Mouse (Mus musculus): ENCODE data around the gene Tmem131. TPM values are rescaled to one million over a fixed set of nuclear protein-coding genes. Genes with fewer than 3 reads are reported as not detected.

The Tmem131 gene
- polyA plus RNA-seq, 1 experiment from 2014 or later, result 13.1 TPM

DNA sequence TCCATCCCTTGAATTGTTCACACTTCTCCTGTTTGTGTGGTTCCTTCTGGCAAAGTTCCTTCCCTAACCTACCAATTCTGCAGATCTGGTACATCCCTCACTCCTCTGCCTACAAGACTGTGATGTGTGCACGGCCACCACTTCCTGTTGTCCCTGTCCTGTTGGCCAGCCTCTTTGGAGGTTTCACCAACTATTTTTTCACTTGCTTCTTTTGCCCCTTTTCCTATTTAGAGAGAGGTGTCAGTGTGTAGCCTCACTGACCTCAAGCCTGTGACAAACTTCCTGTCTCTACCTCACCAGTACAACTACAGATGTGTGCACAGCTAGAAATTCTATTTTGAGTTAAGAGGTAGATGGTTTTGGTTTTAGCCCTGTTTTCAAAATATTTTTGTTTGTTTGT, 136.4 kb downstream of the Tmem131 start:
- Histone ChIP-seq H3K27me3 (ENCODE audit: control insufficient read depth, insufficient read depth, low read length) (no peaks in the 10 kb centered on the region), H3K4me3 (replicated peaks; ENCODE audit: low read length) (no peak overlapping the region), H3K9me3 (replicated peaks; ENCODE audit: control insufficient read depth, low read length) (no peaks in the 10 kb centered on the region), H3K4me1 (ENCODE audit: control insufficient read depth, insufficient read depth, low read length) (no peaks in the 10 kb centered on the region), H3K9ac (ENCODE audit: low read length) (no peak overlapping the region), H3K36me3 (ENCODE audit: control insufficient read depth, insufficient read depth, low read length) (peaks cover 29% of the 10 kb centered on the region), H3K4me2 (ENCODE audit: low read depth, low read length) (no peak overlapping the region), H3K27ac (ENCODE audit: low read length) (no peak overlapping the region)
- 89% methylated on average over 1 of the region's 1 CpGs for WGBS
- no peak for ATAC-seq (ENCODE audit: insufficient read depth, low FRiP score)

DNA sequence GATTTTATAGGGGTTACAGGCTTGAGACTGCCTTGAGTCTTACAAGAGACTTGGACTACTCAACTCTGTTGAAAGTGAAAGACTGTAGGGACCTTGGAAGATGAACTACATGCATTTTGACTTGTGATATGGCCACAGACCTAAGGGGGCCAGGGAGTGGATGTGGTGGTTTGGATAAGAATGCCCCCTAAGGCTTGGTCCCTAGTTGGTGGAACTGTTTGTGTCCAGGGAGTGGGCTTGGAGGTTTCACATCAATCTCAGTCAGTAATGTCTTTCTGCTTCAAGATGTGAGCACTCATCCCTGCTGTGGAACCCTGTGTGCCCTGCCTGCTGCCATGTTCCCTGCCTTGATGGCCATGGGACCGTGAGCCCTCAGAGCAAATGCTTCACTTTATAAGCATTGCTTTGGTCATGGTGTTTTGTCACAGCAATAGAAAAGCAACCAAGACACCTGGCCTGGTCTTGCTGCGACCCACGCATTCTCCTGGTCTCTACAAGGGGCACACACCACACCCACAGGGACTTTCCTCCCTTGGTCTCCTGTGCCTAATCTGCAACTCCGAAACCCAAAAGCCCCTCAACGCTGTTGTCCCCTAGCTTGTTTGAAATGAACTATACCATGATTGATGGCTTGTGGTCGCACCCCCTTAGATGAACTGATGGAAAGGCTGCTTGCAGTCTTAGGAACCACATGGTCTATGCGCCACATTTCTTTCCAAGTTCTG, 137.1 kb downstream of the Tmem131 start:
- peaks cover 33% of the 10 kb centered on the region for H3K36me3 ChIP-seq (ENCODE audit: control insufficient read depth, insufficient read depth, low read length)
- H3K4me1 ChIP-seq (ENCODE audit: control insufficient read depth, insufficient read depth, low read length), result no peaks in the 10 kb centered on the region
- no peak overlapping the region for H3K9ac ChIP-seq (ENCODE audit: low read length)
- ATAC-seq (ENCODE audit: insufficient read depth, low FRiP score), result no peak
- no peak overlapping the region for H3K27ac ChIP-seq (ENCODE audit: low read length)
- no peak overlapping the region for H3K4me3 ChIP-seq (replicated peaks; ENCODE audit: low read length)
- no peak overlapping the region for H3K4me2 ChIP-seq (ENCODE audit: low read depth, low read length)
- WGBS, result 93% methylated on average over 7 of the region's 7 CpGs
- H3K27me3 ChIP-seq (ENCODE audit: control insufficient read depth, insufficient read depth, low read length), result no peaks in the 10 kb centered on the region
- H3K9me3 ChIP-seq (replicated peaks; ENCODE audit: control insufficient read depth, low read length), result no peaks in the 10 kb centered on the region

DNA sequence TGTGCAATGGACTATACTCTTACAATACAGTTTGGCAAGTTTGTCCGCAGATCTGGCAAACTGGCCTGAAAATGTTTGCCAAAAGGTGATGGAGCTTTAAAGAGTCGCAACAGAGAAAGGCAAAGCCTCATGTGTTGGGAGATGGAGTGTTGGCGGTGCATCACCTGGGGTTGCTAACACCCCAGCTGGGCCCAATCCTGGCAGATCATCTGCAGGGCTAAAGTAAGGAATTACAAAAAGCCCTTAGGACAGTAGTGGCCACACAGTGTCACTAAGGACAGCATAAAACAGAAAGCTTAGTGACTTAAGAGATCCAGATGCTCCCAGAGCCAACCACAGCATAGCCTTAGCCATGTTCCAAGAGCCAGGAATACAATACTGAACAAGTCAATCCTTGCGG, 138.6 kb downstream of the Tmem131 start:
- no peak overlapping the region for H3K27ac ChIP-seq (ENCODE audit: low read length)
- H3K9me3 ChIP-seq (replicated peaks; ENCODE audit: control insufficient read depth, low read length), result no peaks in the 10 kb centered on the region
- H3K4me2 ChIP-seq (ENCODE audit: low read depth, low read length), result no peak overlapping the region
- ATAC-seq (ENCODE audit: insufficient read depth, low FRiP score), result no peak
- no peak overlapping the region for H3K4me3 ChIP-seq (replicated peaks; ENCODE audit: low read length)
- H3K4me1 ChIP-seq (ENCODE audit: control insufficient read depth, insufficient read depth, low read length), result no peaks in the 10 kb centered on the region
- H3K27me3 ChIP-seq (ENCODE audit: control insufficient read depth, insufficient read depth, low read length), result no peaks in the 10 kb centered on the region
- H3K9ac ChIP-seq (ENCODE audit: low read length), result no peak overlapping the region
- H3K36me3 ChIP-seq (ENCODE audit: control insufficient read depth, insufficient read depth, low read length), result peaks cover 30% of the 10 kb centered on the region
- 92% methylated on average over 4 of the region's 4 CpGs for WGBS

DNA sequence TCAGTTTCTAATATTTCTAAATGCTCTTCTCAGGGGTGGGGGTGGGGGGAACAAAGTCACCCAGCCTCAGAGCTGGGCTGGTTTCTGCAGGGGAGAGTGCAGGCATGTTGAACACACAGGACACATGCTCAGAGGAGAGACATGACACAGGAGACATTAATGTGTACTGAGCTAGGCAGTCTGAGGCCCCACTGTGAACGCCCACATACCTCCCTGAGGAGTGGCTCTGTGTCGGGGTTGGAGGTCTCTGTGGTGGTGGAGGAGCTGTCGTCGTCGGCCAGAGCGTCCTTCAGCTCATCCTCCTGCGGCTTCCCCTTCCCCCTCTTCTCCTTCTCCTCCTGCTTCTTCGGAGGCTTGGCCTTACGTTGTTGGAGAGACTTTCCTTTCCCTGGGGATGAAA, 139.2 kb downstream of the Tmem131 start:
- Histone ChIP-seq H3K9me3 (replicated peaks; ENCODE audit: control insufficient read depth, low read length) (no peaks in the 10 kb centered on the region), H3K27ac (ENCODE audit: low read length) (no peak overlapping the region), H3K4me3 (replicated peaks; ENCODE audit: low read length) (no peak overlapping the region), H3K4me1 (ENCODE audit: control insufficient read depth, insufficient read depth, low read length) (no peaks in the 10 kb centered on the region), H3K9ac (ENCODE audit: low read length) (no peak overlapping the region), H3K27me3 (ENCODE audit: control insufficient read depth, insufficient read depth, low read length) (no peaks in the 10 kb centered on the region), H3K36me3 (ENCODE audit: control insufficient read depth, insufficient read depth, low read length) (peaks cover 36% of the 10 kb centered on the region), H3K4me2 (ENCODE audit: low read depth, low read length) (no peak overlapping the region)
- no peak for ATAC-seq (ENCODE audit: insufficient read depth, low FRiP score)
- 75% methylated on average over 9 of the region's 9 CpGs for WGBS

DNA sequence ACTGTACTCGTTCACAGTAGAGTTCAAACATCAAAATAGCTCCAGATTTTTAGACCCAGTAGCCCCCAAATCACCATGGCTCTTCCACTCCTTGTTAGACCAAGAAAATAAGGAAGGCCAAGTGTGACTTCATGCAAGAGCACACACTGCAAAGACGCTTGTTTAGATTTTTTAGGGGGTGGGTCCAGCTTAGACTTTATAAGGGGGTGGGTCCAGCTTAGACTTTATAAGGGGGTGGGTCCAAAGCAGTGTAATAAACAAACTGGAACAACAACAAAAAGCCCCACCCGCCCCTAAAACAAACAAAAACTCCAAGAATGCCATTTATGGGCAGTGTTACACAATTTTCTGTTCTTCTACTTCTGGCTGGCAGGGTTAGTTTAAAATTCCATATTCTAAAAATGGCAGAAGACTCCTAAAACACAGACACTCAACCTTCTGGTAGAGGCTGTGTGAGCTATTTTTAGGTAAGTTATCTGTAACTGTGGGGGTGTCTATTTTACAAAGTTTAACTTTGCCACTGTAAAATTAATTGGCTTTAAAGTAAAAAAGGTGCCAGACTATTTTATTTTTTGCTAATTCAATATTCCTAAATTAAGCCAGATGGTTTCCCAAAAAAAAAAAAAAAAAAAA, 143.0 kb downstream of the Tmem131 start:
- Histone ChIP-seq H3K4me1 (ENCODE audit: control insufficient read depth, insufficient read depth, low read length) (no peaks in the 10 kb centered on the region), H3K4me3 (replicated peaks; ENCODE audit: low read length) (no peak overlapping the region), H3K27ac (ENCODE audit: low read length) (0 out of 2 replicates have a peak overlapping the region, but pooled peaks have one; percentile 27), H3K9ac (ENCODE audit: low read length) (no peak overlapping the region), H3K36me3 (ENCODE audit: control insufficient read depth, insufficient read depth, low read length) (peaks cover 44% of the 10 kb centered on the region), H3K9me3 (replicated peaks; ENCODE audit: control insufficient read depth, low read length) (no peaks in the 10 kb centered on the region), H3K4me2 (ENCODE audit: low read depth, low read length) (no peak overlapping the region), H3K27me3 (ENCODE audit: control insufficient read depth, insufficient read depth, low read length) (no peaks in the 10 kb centered on the region)
- WGBS, result 71% methylated on average over 3 of the region's 3 CpGs
- ATAC-seq (ENCODE audit: insufficient read depth, low FRiP score), result no peak

DNA sequence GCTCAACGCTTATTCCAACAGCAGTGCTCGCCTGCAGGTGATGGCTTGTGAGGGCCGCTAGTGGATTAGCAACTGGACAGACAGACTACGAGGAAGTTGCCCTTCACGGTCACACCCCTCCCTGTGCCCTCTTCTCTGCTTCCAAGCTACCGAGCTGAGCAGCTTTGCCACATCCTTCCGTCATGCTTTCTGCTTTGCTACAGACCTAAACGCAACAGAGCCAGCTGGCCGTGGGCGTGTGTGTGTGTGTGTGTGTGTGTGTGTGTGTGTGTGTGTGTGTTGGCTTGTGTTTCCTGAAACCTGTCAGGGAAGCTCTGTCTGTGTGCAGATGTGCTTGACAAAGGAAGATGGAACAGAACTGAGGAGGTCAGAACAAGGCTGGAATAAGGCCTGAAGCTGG, 146.0 kb downstream of the Tmem131 start:
- H3K9me3 ChIP-seq (replicated peaks; ENCODE audit: control insufficient read depth, low read length), result no peaks in the 10 kb centered on the region
- WGBS, result 69% methylated on average over 10 of the region's 10 CpGs
- H3K9ac ChIP-seq (ENCODE audit: low read length), result no peak overlapping the region
- no peak overlapping the region for H3K4me3 ChIP-seq (replicated peaks; ENCODE audit: low read length)
- no peak overlapping the region for H3K27ac ChIP-seq (ENCODE audit: low read length)
- H3K4me2 ChIP-seq (ENCODE audit: low read depth, low read length), result no peak overlapping the region
- H3K27me3 ChIP-seq (ENCODE audit: control insufficient read depth, insufficient read depth, low read length), result no peaks in the 10 kb centered on the region
- H3K36me3 ChIP-seq (ENCODE audit: control insufficient read depth, insufficient read depth, low read length), result peaks cover 46% of the 10 kb centered on the region
- no peak for ATAC-seq (ENCODE audit: insufficient read depth, low FRiP score)
- H3K4me1 ChIP-seq (ENCODE audit: control insufficient read depth, insufficient read depth, low read length), result no peaks in the 10 kb centered on the region

DNA sequence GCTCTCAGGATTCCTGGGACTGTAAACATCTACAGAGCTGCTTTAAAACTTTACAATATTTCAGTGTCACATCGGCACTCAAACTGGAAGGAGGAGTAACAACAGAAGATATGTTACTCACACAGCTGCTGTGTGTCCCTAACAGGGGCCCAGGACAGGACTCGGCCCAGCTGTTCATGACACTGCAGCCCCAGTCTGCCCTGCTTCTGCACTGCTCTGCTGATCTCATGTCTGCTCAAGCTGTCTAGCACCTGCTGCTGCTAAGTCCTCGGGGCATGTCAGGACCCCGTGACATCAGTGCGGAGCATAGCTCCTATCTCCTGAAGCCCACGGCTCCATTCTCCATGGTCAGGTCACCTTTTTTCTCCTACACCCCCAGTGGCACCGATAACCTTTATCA, 146.8 kb downstream of the Tmem131 start:
- no peaks in the 10 kb centered on the region for H3K4me1 ChIP-seq (ENCODE audit: control insufficient read depth, insufficient read depth, low read length)
- ATAC-seq (ENCODE audit: insufficient read depth, low FRiP score), result no peak
- no peak overlapping the region for H3K4me3 ChIP-seq (replicated peaks; ENCODE audit: low read length)
- no peak overlapping the region for H3K4me2 ChIP-seq (ENCODE audit: low read depth, low read length)
- 79% methylated on average over 7 of the region's 7 CpGs for WGBS
- H3K9me3 ChIP-seq (replicated peaks; ENCODE audit: control insufficient read depth, low read length), result no peaks in the 10 kb centered on the region
- peaks cover 42% of the 10 kb centered on the region for H3K36me3 ChIP-seq (ENCODE audit: control insufficient read depth, insufficient read depth, low read length)
- no peak overlapping the region for H3K27ac ChIP-seq (ENCODE audit: low read length)
- H3K27me3 ChIP-seq (ENCODE audit: control insufficient read depth, insufficient read depth, low read length), result no peaks in the 10 kb centered on the region
- no peak overlapping the region for H3K9ac ChIP-seq (ENCODE audit: low read length)

DNA sequence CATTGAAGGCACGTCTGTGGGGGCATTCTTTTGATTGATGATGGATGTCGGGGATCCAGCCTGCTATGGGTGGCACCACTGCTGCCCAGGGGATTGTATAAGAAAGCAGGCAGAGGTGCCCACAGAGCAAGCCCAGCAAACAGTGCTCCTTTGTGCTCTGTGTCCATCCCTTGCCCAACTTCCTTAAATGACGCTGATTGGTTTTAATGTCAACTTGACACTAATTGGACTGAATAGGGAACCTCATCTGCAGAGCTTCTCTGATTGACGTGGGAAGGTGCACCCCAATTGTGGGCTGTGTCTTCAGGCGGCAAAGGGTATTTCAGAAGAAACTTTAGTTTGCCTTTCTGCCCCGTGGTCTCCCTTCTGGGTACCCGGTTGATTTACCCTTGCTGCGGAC, 154.1 kb downstream of the Tmem131 start:
- no peak overlapping the region for H3K9ac ChIP-seq (ENCODE audit: low read length)
- H3K27ac ChIP-seq (ENCODE audit: low read length), result no peak overlapping the region
- H3K27me3 ChIP-seq (ENCODE audit: control insufficient read depth, insufficient read depth, low read length), result no peaks in the 10 kb centered on the region
- WGBS, result 72% methylated on average over 8 of the region's 8 CpGs
- H3K4me2 ChIP-seq (ENCODE audit: low read depth, low read length), result no peak overlapping the region
- ATAC-seq (ENCODE audit: insufficient read depth, low FRiP score), result no peak
- peaks cover 11% of the 10 kb centered on the region; the same call in 1 of the 2 replicates for H3K36me3 ChIP-seq (ENCODE audit: control insufficient read depth, insufficient read depth, low read length)
- peaks cover 9% of the 10 kb centered on the region for H3K4me1 ChIP-seq (ENCODE audit: control insufficient read depth, insufficient read depth, low read length)
- H3K4me3 ChIP-seq (replicated peaks; ENCODE audit: low read length), result no peak overlapping the region
- H3K9me3 ChIP-seq (replicated peaks; ENCODE audit: control insufficient read depth, low read length), result no peaks in the 10 kb centered on the region; the same call in 1 of the 2 replicates

DNA sequence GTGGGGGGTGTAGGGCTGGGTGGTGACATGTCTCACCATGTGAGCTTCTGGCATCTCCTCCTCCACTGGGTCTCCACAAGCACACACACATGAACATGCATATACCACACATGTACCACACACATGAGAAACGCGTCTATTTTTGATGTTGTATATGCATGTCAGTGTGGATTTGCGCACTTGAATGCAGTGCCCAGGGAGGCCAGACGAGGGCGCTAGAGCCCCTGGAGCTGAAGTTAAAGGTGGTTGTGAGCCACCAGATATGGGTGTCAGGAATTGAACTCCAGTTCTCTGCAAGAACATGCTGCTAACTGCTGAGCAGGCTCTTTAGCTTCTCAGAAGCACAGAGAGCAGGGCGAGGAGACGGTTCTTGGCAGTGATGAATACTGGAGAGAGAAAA, 157.1 kb downstream of the Tmem131 start:
- H3K4me1 ChIP-seq (ENCODE audit: control insufficient read depth, insufficient read depth, low read length), result peaks cover 9% of the 10 kb centered on the region
- 90% methylated on average over 7 of the region's 7 CpGs for WGBS
- H3K9ac ChIP-seq (ENCODE audit: low read length), result no peak overlapping the region
- H3K36me3 ChIP-seq (ENCODE audit: control insufficient read depth, insufficient read depth, low read length), result 0 out of 2 replicates have a peak, but pooled peaks cover under 1% of the 10 kb centered on the region
- no peaks in the 10 kb centered on the region for H3K27me3 ChIP-seq (ENCODE audit: control insufficient read depth, insufficient read depth, low read length)
- no peak for ATAC-seq (ENCODE audit: insufficient read depth, low FRiP score)
- H3K4me3 ChIP-seq (replicated peaks; ENCODE audit: low read length), result no peak overlapping the region
- no peak overlapping the region for H3K4me2 ChIP-seq (ENCODE audit: low read depth, low read length)
- H3K9me3 ChIP-seq (replicated peaks; ENCODE audit: control insufficient read depth, low read length), result no peaks in the 10 kb centered on the region; the same call in 1 of the 2 replicates
- no peak overlapping the region for H3K27ac ChIP-seq (ENCODE audit: low read length)
